Mouse (Mus musculus): Measurements from ENCODE around the gene Xrcc3. TPM values are rescaled to one million over a fixed set of nuclear protein-coding genes. Genes with fewer than 3 reads are reported as not detected.

The Xrcc3 gene
- 6.7 and 7.9 TPM in 2 replicates for polyA plus RNA-seq (2012; rRNA removed)

DNA sequence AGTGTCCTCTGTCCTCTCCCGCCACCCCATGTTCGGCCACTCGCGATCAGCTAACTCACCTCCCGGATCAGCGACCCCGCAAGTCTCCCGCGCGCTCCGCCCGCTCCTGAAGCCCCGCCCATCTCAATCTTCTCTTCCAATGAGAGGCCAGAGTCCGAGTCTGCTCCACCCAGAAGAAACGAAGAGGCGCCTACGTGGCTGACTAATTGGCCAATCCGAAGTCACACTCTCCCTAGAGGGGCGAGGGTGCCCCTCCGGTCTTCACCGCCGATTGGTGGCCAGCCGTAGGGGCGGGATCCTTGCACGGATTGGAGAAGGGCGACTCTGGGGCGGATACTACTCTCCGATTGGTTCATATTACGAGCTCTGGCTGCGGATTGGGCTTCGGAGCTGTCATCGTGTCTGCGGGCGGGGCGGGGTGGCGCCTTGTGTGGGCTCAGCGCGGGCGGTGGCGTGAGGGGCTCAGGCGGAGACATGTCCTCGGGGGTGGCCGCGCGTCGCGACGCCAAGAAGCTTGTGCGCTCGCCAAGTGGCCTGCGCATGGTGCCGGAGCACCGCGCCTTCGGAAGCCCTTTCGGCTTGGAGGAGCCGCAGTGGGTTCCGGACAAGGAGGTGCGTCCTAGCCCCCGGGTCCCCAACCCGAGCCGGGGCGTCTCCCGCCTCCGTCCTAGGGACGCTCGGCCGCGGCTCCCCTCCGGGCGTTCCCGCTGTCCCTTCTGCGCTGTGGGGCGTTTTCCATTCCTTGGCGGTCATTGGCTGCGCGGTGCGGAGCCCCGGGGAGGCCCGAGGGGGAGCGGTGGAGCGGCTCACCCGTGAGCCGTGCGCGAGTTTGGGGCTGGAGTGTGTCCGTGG, at the start of gene Xrcc3, which contains the start of gene Zfyve21:
Xrcc3 (minus strand) TSS at position 108 of the 852 bp plus-strand sequence.
Zfyve21 (plus strand) TSS at position 405 of the 852 bp plus-strand sequence.

GRCm38 (mm10) chr12:111758381-111759175, 55.1 kb downstream of the Xrcc3 start, which contains the start of gene Klc1:
Gene Klc1, plus strand, starts transcription at chr12:111758849.

Other genes starting within 250 kb of the Xrcc3 start
- 24.0 and 28.9 TPM in 2 replicates for gene Mark3, start 239.3 kb downstream of the Xrcc3 start, polyA plus RNA-seq (2012; rRNA removed)
- 744 and 946 TPM in 2 replicates for gene Ckb, start 141.5 kb downstream of the Xrcc3 start, polyA plus RNA-seq (2012; rRNA removed)
- gene Trmt61a, start 135.8 kb downstream of the Xrcc3 start, polyA plus RNA-seq (2012; rRNA removed): 29.6 and 41.0 TPM in 2 replicates
- 7.2 and 7.6 TPM in 2 replicates for gene Bag5, start 100.6 kb downstream of the Xrcc3 start, polyA plus RNA-seq (2012; rRNA removed)
- gene Apopt1, start 100.6 kb downstream of the Xrcc3 start, polyA plus RNA-seq (2012; rRNA removed): 37.4 and 41.9 TPM in 2 replicates
- gene Klc1, start 55.0 kb downstream of the Xrcc3 start, polyA plus RNA-seq (2012; rRNA removed): 102 and 104 TPM in 2 replicates
- gene Zfyve21, start 297 bp upstream of the Xrcc3 start, polyA plus RNA-seq (2012; rRNA removed): 45.8 and 54.2 TPM in 2 replicates
- gene Ppp1r13b, start 94.2 kb upstream of the Xrcc3 start, polyA plus RNA-seq (2012; rRNA removed): 23.8 and 25.4 TPM in 2 replicates
- gene Atp5mpl, start 153.1 kb upstream of the Xrcc3 start, polyA plus RNA-seq (2012; rRNA removed): 22.8 and 39.5 TPM in 2 replicates
- gene Tdrd9, start 157.7 kb upstream of the Xrcc3 start, polyA plus RNA-seq (2012; rRNA removed): 0.02 and 0.13 TPM in 2 replicates
- gene Rd3l, start 167.4 kb upstream of the Xrcc3 start, polyA plus RNA-seq (2012; rRNA removed): 0.13 TPM in 1 of 2 replicates, not detected in the other